Mouse (Mus musculus) limb, embryonic 14.5 days (tissue): Measurements from ENCODE around the gene Rprd1b. TPM values are rescaled to one million over a fixed set of nuclear protein-coding genes. Genes with fewer than 3 reads are reported as not detected.
A peak's percentile ranks its signal among the peaks of the same experiment; 100 is the strongest.

Source experiments
- ATAC-seq: fragments of 200-750 bp; cut with Nextera tagmentation; 2 replicates; pipeline ENCODE4 v1.8.0; 2017; ENCODE audit warnings: low read depth, moderate number of reproducible peaks, moderate TSS enrichment; ENCODE audit not compliant: low FRiP score
- DNase-seq: peaks from one replicate; pipeline ENCODE4 v3.0.0-alpha.2; 2015; ENCODE audit warnings: low spot score
- H3K27ac ChIP-seq: fragments of 300-500 bp; sonication (generic); replicated peaks from 2 replicates; pipeline ENCODE4 v1.5.1; 2014; ENCODE audit warnings: low read depth, mild to moderate bottlenecking, low read length, moderate library complexity, mixed read lengths
- H3K27me3 ChIP-seq: fragments of 300-500 bp; sonication (generic); 2 replicates; pipeline ENCODE4 v1.6.1; 2014; ENCODE audit warnings: low read length, mixed read lengths; ENCODE audit not compliant: control insufficient read depth, insufficient read depth
- H3K36me3 ChIP-seq: fragments of 300-500 bp; sonication (generic); 2 replicates; pipeline ENCODE4 v1.6.1; 2014; ENCODE audit warnings: mild to moderate bottlenecking, low read length, moderate library complexity, mixed read lengths; ENCODE audit not compliant: control insufficient read depth, insufficient read depth
- H3K4me1 ChIP-seq: fragments of 300-500 bp; sonication (generic); 2 replicates; pipeline ENCODE4 v1.6.1; 2014; ENCODE audit warnings: antibody characterized with exemption, low read length, mixed read lengths; ENCODE audit not compliant: control insufficient read depth, insufficient read depth
- H3K4me2 ChIP-seq: fragments of 300-500 bp; sonication (generic); replicated peaks from 2 replicates; pipeline ENCODE4 v1.6.1; 2014; ENCODE audit warnings: low read depth, mild to moderate bottlenecking, low read length, moderate library complexity; ENCODE audit not compliant: severe bottlenecking
- H3K4me3 ChIP-seq: fragments of 300-500 bp; sonication (generic); replicated peaks from 2 replicates; pipeline ENCODE4 v1.5.1; 2014; ENCODE audit warnings: low read length
- H3K9ac ChIP-seq: fragments of 300-500 bp; sonication (generic); 2 replicates; pipeline ENCODE4 v1.6.1; 2014; ENCODE audit warnings: mild to moderate bottlenecking, low read depth, low read length, moderate library complexity; ENCODE audit not compliant: severe bottlenecking
- H3K9me3 ChIP-seq: fragments of 300-500 bp; sonication (generic); 2 replicates; pipeline ENCODE4 v1.6.1; 2016; ENCODE audit warnings: low read length; ENCODE audit not compliant: control insufficient read depth
- POLR2A ChIP-seq: fragments of 200-500 bp; IDR thresholded peaks from 2 replicates; pipeline ENCODE4 v1.8.0; 2012; ENCODE audit warnings: inconsistent platforms, mild to moderate bottlenecking, moderate library complexity, borderline replicate concordance; ENCODE audit not compliant: insufficient read depth, insufficient read length; ENCODE audit errors: extremely low read depth
- WGBS: fragments of 180-500 bp; shearing (Covaris S2); extraction: QIAGEN DNeasy Blood & Tissue Kit; methylation state at CpG from one replicate; pipeline ENCODE4 v1.1.7; 2014; 5-methylcytosine and 5-hydroxymethylcytosine counted together
- polyA plus RNA-seq, 2 experiments: library from polyadenylated mRNA; depleted of rRNA in 1 of 2; stranded (reverse) in 1 of 2; unstranded in 1 of 2; fragments of >200 nt; fragmentation: Nextera tagmentation in 1 of 2; extraction: Ambion mirVana in 1 of 2; gene quantifications; 2 replicates each; pipeline versions ENCODE4 v1.2.1 to v1.2.3; 2012 to 2014

The Rprd1b gene
- polyA plus RNA-seq, 2 experiments, result 30.6 to 37.1 TPM

GRCm38 (mm10) chr2:158163034-158163433, 134.7 kb downstream of the Rprd1b start:
- no peak for DNase-seq
- H3K4me1 ChIP-seq, result 0 out of 2 replicates have a peak, but pooled peaks cover 2% of the 10 kb centered on the region
- no peaks in the 10 kb centered on the region for H3K9me3 ChIP-seq
- no peak for ATAC-seq
- H3K4me2 ChIP-seq, result no peak overlapping the region
- H3K4me3 ChIP-seq, result no peak overlapping the region
- H3K27me3 ChIP-seq, result no peaks in the 10 kb centered on the region
- WGBS, result 53% methylated on average over 6 of the region's 6 CpGs
- H3K36me3 ChIP-seq, result no peaks in the 10 kb centered on the region
- no peak overlapping the region for H3K9ac ChIP-seq
- TF ChIP-seq POLR2A, result no peak
- H3K27ac ChIP-seq, result no peak overlapping the region

GRCm38 (mm10) chr2:158165776-158166175, 137.5 kb downstream of the Rprd1b start:
- H3K4me1 ChIP-seq, result 0 out of 2 replicates have a peak, but pooled peaks cover 2% of the 10 kb centered on the region
- WGBS, result 83% methylated on average over 4 of the region's 4 CpGs
- no peak overlapping the region for H3K27ac ChIP-seq
- no peak for ATAC-seq
- no peaks in the 10 kb centered on the region for H3K36me3 ChIP-seq
- no peaks in the 10 kb centered on the region for H3K27me3 ChIP-seq
- H3K9ac ChIP-seq, result no peak overlapping the region
- DNase-seq, result no peak
- no peaks in the 10 kb centered on the region for H3K9me3 ChIP-seq
- H3K4me2 ChIP-seq, result no peak overlapping the region
- H3K4me3 ChIP-seq, result no peak overlapping the region
- TF ChIP-seq POLR2A, result no peak

- DNase-seq (no peak), ATAC-seq (no peak)
- TF ChIP-seq POLR2A, result no peak
- H3K4me3 ChIP-seq, result no peak overlapping the region
- H3K27me3 ChIP-seq, result no peaks in the 10 kb centered on the region
- no peak overlapping the region for H3K27ac ChIP-seq
- 79% methylated on average over 7 of the region's 7 CpGs for WGBS
- no peak overlapping the region for H3K4me2 ChIP-seq
- H3K9ac ChIP-seq, result no peak overlapping the region
- H3K36me3 ChIP-seq, result no peaks in the 10 kb centered on the region
- no peaks in the 10 kb centered on the region for H3K9me3 ChIP-seq
- 0 out of 2 replicates have a peak, but pooled peaks cover 2% of the 10 kb centered on the region for H3K4me1 ChIP-seq
These were observed 138.3 kb downstream of the Rprd1b start for GRCm38 (mm10) chr2:158166628-158167027.

GRCm38 (mm10) chr2:158167496-158168205, 139.4 kb downstream of the Rprd1b start:
- H3K27ac ChIP-seq, result no peak overlapping the region
- TF ChIP-seq POLR2A, result no peak
- H3K4me1 ChIP-seq, result 0 out of 2 replicates have a peak, but pooled peaks cover 2% of the 10 kb centered on the region
- peak; percentile 13 for DNase-seq
- no peak overlapping the region for H3K9ac ChIP-seq
- no peaks in the 10 kb centered on the region for H3K27me3 ChIP-seq
- no peak overlapping the region for H3K4me2 ChIP-seq
- WGBS, result 57% methylated on average over 9 of the region's 9 CpGs
- ATAC-seq, result no peak
- no peak overlapping the region for H3K4me3 ChIP-seq
- H3K9me3 ChIP-seq, result no peaks in the 10 kb centered on the region
- H3K36me3 ChIP-seq, result no peaks in the 10 kb centered on the region

DNA sequence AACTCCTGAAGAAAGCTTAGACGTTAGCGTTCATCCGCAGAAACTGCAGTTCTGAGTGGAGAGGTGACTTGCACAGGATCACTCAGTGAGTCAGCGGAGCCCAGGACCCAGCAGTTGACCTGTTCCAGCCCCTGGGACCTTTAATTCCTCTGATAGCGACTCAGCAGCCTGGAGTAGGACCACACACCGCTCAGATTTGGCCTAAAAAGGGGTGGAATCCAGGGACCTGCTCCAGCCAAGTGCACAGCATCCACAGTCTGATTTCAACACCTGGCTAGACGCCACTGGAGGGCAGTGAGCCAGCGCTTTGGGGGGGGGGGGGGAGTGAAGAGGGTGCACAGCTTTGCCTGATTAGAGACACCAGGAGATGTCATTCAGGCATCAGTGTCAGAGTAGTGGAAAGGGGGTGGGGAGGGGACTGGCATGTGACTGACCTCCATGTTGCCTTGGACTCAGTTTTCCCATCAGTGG, 140.5 kb downstream of the Rprd1b start:
- 0 out of 2 replicates have a peak, but pooled peaks cover 2% of the 10 kb centered on the region for H3K4me1 ChIP-seq
- TF ChIP-seq POLR2A, result no peak
- H3K27me3 ChIP-seq, result no peaks in the 10 kb centered on the region
- no peak overlapping the region for H3K4me2 ChIP-seq
- DNase-seq, result no peak
- no peak overlapping the region for H3K9ac ChIP-seq
- ATAC-seq, result no peak
- H3K4me3 ChIP-seq, result no peak overlapping the region
- H3K36me3 ChIP-seq, result no peaks in the 10 kb centered on the region
- no peaks in the 10 kb centered on the region for H3K9me3 ChIP-seq
- no peak overlapping the region for H3K27ac ChIP-seq
- 63% methylated on average over 8 of the region's 8 CpGs for WGBS
